Mouse (Mus musculus) embryo, embryonic 11 days (tissue): Measurements from ENCODE around the gene Nt5c2.

Experiments used
- DNase-seq: peaks from one replicate; pipeline ENCODE4 v3.0.0-alpha.2; 2015

The Nt5c2 gene

GRCm38 (mm10) chr19:46836085-46836484 lies 178.9 kb downstream of the Nt5c2 start:
- no peak for DNase-seq

GRCm38 (mm10) chr19:46835339-46835738 lies 179.6 kb downstream of the Nt5c2 start:
- no peak for DNase-seq

- no peak for DNase-seq
Observed at GRCm38 (mm10) chr19:46834301-46834700, 180.7 kb downstream of the Nt5c2 start.
